Mouse (Mus musculus) midbrain, embryonic 14.5 days (tissue): ENCODE data around the gene Mab21l1. TPM values are rescaled to one million over a fixed set of nuclear protein-coding genes. Genes with fewer than 3 reads are reported as not detected.

Source experiments
- ATAC-seq: fragments of 200-750 bp; cut with Nextera tagmentation; 2 replicates; pipeline ENCODE4 v1.8.0; 2017; ENCODE audit warnings: moderate number of reproducible peaks, moderate library complexity; ENCODE audit not compliant: low FRiP score, low TSS enrichment
- DNase-seq: peaks from one replicate; pipeline ENCODE4 v3.0.0-alpha.2; 2015
- H3K27ac ChIP-seq: fragments of 300-500 bp; sonication (generic); replicated peaks from 2 replicates; pipeline ENCODE4 v1.5.1; 2014; ENCODE audit warnings: mild to moderate bottlenecking, low read depth, low read length, moderate library complexity
- H3K27me3 ChIP-seq: fragments of 300-500 bp; sonication (generic); 2 replicates; pipeline ENCODE4 v1.6.1; 2014; ENCODE audit warnings: low read length, control low read depth, mixed read lengths; ENCODE audit not compliant: control insufficient read depth, insufficient read depth
- H3K36me3 ChIP-seq: fragments of 300-500 bp; sonication (generic); 2 replicates; pipeline ENCODE4 v1.6.1; 2014; ENCODE audit warnings: low read length, control low read depth; ENCODE audit not compliant: control insufficient read depth, insufficient read depth
- H3K4me1 ChIP-seq: fragments of 300-500 bp; sonication (generic); 2 replicates; pipeline ENCODE4 v1.6.1; 2014; ENCODE audit warnings: mild to moderate bottlenecking, antibody characterized with exemption, low read length, control low read depth; ENCODE audit not compliant: control insufficient read depth, insufficient read depth
- H3K4me2 ChIP-seq: fragments of 300-500 bp; sonication (generic); 2 replicates; pipeline ENCODE4 v1.6.1; 2014; ENCODE audit warnings: mild to moderate bottlenecking, low read length, moderate library complexity
- H3K4me3 ChIP-seq: fragments of 300-500 bp; sonication (generic); replicated peaks from 2 replicates; pipeline ENCODE4 v1.5.1; 2014; ENCODE audit warnings: low read depth, low read length
- H3K9ac ChIP-seq: fragments of 300-500 bp; sonication (generic); replicated peaks from 2 replicates; pipeline ENCODE4 v1.6.1; 2014; ENCODE audit warnings: mild to moderate bottlenecking, low read length, moderate library complexity
- H3K9me3 ChIP-seq: fragments of 300-500 bp; sonication (generic); 2 replicates; pipeline ENCODE4 v1.6.1; 2016; ENCODE audit warnings: low read length, control low read depth, mixed read lengths; ENCODE audit not compliant: control insufficient read depth
- WGBS: fragments of 180-500 bp; shearing (Covaris S2); extraction: QIAGEN DNeasy Blood & Tissue Kit; methylation state at CpG from one replicate; pipeline ENCODE4 v1.1.7; 2014; 5-methylcytosine and 5-hydroxymethylcytosine counted together
- polyA plus RNA-seq: library from polyadenylated mRNA; unstranded; fragments of >200 nt; fragmentation: Nextera tagmentation; extraction: Ambion mirVana; gene quantifications from 2 replicates; pipeline ENCODE4 v1.2.1, GENCODE M21; 2014

Mab21l1 gene
- polyA plus RNA-seq, 1 experiment from 2014 or later: 237 TPM

DNA sequence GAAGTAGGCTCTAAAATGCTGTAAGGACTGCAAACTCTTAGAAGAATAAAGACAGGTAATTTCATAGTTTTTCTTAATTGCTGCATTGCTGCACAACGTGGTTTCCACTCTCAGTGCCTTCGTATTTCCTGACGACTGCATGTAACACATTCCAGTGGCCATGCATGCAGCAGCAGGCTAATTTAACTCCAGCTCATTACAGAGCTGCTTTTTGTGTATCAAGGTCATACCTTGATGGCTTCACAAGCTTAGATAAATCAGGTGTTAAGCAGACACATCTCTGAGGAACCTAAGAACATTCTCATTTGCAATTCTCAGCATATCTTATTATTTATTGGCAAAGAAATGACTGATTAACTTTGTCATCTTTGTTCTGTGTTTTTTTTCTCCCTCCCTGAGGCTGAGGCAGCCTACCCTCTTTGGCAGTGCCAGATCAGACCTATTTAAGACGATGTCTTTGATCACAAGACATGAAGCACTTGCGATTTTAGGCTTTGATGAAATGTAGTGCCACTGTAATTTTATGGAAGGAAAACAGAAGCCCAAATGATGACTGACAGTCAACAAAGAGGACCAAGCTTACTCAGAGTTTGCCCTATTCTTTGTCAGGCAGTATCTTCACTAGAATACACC, 32.8 kb downstream of the Mab21l1 start:
- Histone ChIP-seq H3K27ac (peak overlapping the region; percentile 49), H3K27me3 (no peaks in the 10 kb centered on the region), H3K4me1 (peaks cover 25% of the 10 kb centered on the region), H3K9me3 (no peaks in the 10 kb centered on the region), H3K9ac (no peak overlapping the region), H3K36me3 (no peaks in the 10 kb centered on the region), H3K4me3 (no peak overlapping the region), H3K4me2 (no peak overlapping the region)
- ATAC-seq (peak; percentile 77; the same call in 1 of the 2 replicates), DNase-seq (peak; percentile 57)
- 51% methylated on average over 5 of the region's 5 CpGs for WGBS

DNA sequence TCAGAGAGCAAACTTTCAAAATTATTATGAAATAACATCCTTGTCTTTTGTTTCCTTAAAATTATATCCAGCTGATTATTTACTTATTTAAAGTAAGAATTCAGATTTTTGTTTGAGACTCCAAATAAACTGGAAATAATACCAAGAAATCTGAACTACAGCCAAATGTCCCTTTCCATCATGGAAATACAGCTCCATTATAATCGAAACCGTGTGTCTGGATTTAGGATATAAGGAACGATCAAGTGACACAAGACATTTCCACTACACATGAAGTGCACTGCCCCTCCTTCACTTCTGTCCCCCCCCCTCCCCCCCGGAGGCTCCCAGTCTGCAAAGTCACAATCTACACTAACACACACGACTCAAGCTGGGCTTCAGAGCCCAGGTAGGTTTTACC, 33.8 kb downstream of the Mab21l1 start:
- no peak overlapping the region for H3K9ac ChIP-seq
- ATAC-seq (no peak), DNase-seq (no peak)
- WGBS: 62% methylated on average over 5 of the region's 5 CpGs
- H3K27me3 ChIP-seq: no peaks in the 10 kb centered on the region
- no peaks in the 10 kb centered on the region for H3K36me3 ChIP-seq
- peak overlapping the region; percentile 32; the same call in 1 of the 2 replicates for H3K27ac ChIP-seq
- H3K9me3 ChIP-seq: no peaks in the 10 kb centered on the region
- no peak overlapping the region for H3K4me2 ChIP-seq
- no peak overlapping the region for H3K4me3 ChIP-seq
- peaks cover 26% of the 10 kb centered on the region for H3K4me1 ChIP-seq

DNA sequence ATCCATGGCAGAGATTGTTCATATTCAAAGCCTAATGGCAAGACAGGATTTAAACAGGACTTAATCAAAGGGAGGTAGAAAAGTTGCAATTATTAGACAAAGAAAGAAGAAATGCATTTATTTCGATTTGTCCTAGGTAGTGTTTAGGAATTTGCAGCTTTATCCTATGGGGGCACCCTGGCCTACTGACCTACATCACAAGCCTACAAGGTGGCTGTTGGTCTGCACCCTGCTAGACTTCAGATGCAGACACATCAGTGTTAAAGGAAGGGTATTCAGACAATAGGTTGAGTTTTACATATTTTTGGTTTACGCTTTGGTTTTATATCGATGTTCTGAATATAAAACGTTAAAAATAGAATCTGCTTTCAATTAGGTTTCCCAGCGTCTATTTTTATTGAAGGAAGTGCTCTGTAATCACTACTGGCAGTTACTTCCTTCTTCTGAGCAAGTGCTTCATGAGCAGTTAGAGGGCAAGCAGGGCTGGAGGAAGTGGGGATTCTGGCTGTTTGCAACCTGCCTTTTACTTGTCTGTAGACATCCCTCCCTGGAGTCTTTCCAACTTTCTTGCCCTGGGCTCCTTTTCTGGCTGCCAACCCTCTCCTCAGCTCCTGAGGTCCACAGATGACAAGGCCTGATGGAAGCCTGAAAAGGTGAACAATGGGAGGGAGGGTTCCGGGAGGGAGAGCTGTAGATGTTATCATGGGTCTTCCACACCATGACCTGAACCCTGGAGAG, 34.5 kb downstream of the Mab21l1 start:
- WGBS: 86% methylated on average over 6 of the region's 6 CpGs
- Histone ChIP-seq H3K4me2 (no peak overlapping the region), H3K9me3 (no peaks in the 10 kb centered on the region), H3K9ac (no peak overlapping the region), H3K27ac (peak overlapping the region; percentile 5), H3K36me3 (no peaks in the 10 kb centered on the region), H3K4me1 (peaks cover 24% of the 10 kb centered on the region), H3K4me3 (no peak overlapping the region), H3K27me3 (no peaks in the 10 kb centered on the region)
- DNase-seq: no peak
- no peak for ATAC-seq

GRCm38 (mm10) chr3:55818082-55818481, 35.8 kb downstream of the Mab21l1 start:
- DNase-seq (no peak), ATAC-seq (no peak)
- no peak overlapping the region for H3K27ac ChIP-seq
- H3K4me3 ChIP-seq: no peak overlapping the region
- peaks cover 19% of the 10 kb centered on the region for H3K4me1 ChIP-seq
- H3K9me3 ChIP-seq: no peaks in the 10 kb centered on the region
- no peak overlapping the region for H3K9ac ChIP-seq
- 87% methylated on average over 2 of the region's 2 CpGs for WGBS
- H3K4me2 ChIP-seq: no peak overlapping the region
- H3K27me3 ChIP-seq: no peaks in the 10 kb centered on the region
- H3K36me3 ChIP-seq: no peaks in the 10 kb centered on the region

DNA sequence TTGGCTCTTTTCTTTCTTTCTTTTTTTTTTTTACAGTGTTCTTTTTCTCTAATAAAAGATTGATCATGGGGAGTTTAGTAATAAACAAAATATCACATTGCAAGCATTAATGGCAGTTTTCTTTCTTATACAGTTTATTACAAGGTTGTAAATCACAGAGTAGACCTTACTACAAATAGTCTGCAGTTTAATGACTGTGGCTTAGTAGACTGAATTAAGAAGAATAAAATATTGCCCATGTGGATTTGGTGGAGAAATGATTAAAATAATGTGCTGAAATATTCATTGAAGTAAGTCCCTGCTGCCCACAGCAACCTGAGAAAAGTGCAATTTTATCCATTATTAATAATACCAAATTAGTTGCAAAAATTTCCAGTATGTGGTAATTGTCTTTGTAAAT, 37.3 kb downstream of the Mab21l1 start:
- no peak for ATAC-seq
- no peak overlapping the region for H3K9ac ChIP-seq
- DNase-seq: no peak
- no peak overlapping the region for H3K27ac ChIP-seq
- no peak overlapping the region for H3K4me3 ChIP-seq
- H3K36me3 ChIP-seq: no peaks in the 10 kb centered on the region
- no peak overlapping the region for H3K4me2 ChIP-seq
- no peaks in the 10 kb centered on the region for H3K9me3 ChIP-seq
- no peaks in the 10 kb centered on the region for H3K27me3 ChIP-seq
- peaks cover 15% of the 10 kb centered on the region for H3K4me1 ChIP-seq

GRCm38 (mm10) chr3:55824864-55825263, 42.6 kb downstream of the Mab21l1 start:
- H3K9ac ChIP-seq: no peak overlapping the region
- H3K27me3 ChIP-seq: no peaks in the 10 kb centered on the region
- no peak overlapping the region for H3K4me3 ChIP-seq
- WGBS: 63% methylated on average over 3 of the region's 3 CpGs
- peak; percentile 35 for DNase-seq
- no peak for ATAC-seq
- H3K4me1 ChIP-seq: peaks cover 9% of the 10 kb centered on the region
- no peaks in the 10 kb centered on the region for H3K9me3 ChIP-seq
- H3K4me2 ChIP-seq: no peak overlapping the region
- peak overlapping the region; percentile 22; the same call in 1 of the 2 replicates for H3K27ac ChIP-seq
- no peaks in the 10 kb centered on the region for H3K36me3 ChIP-seq

GRCm38 (mm10) chr3:55828481-55829256, 46.4 kb downstream of the Mab21l1 start:
- Histone ChIP-seq H3K36me3 (no peaks in the 10 kb centered on the region), H3K9ac (no peak overlapping the region), H3K27ac (0 out of 2 replicates have a peak overlapping the region, but pooled peaks have one; percentile 32), H3K4me1 (peaks cover 10% of the 10 kb centered on the region), H3K4me3 (no peak overlapping the region), H3K27me3 (no peaks in the 10 kb centered on the region), H3K9me3 (no peaks in the 10 kb centered on the region), H3K4me2 (no peak overlapping the region)
- ATAC-seq: no peak
- DNase-seq: peak; percentile 20
- whole genome bisulfite sequencing: 53% methylated on average over 10 of the region's 10 CpGs

DNA sequence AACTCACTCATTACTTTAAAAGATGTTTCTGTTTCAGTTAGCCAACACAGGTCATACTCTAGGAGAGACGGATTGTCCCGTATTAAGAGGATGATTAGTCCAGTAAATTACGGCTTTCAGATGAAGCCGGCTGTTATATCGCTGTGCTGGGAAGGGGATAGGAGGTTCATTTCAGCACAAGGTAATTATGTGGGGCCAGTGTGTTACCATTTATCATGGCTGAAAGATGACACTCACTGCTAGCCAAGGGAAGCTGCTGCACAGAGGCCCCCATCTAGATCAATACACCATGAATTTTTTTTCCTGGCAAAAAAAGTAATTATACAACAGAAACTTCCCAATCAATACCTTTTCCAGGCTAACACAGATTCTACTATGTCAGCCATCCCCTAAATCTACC, 47.9 kb downstream of the Mab21l1 start:
- peak overlapping the region; percentile 63 for H3K27ac ChIP-seq
- no peak for DNase-seq
- no peaks in the 10 kb centered on the region for H3K9me3 ChIP-seq
- peaks cover 10% of the 10 kb centered on the region for H3K4me1 ChIP-seq
- ATAC-seq: no peak
- H3K4me3 ChIP-seq: no peak overlapping the region
- no peak overlapping the region for H3K9ac ChIP-seq
- no peaks in the 10 kb centered on the region for H3K27me3 ChIP-seq
- no peaks in the 10 kb centered on the region for H3K36me3 ChIP-seq
- WGBS: 58% methylated on average over 5 of the region's 5 CpGs
- no peak overlapping the region for H3K4me2 ChIP-seq
